Mouse (Mus musculus): ENCODE measurements around the gene Anks1b. TPM values are rescaled to one million over a fixed set of nuclear protein-coding genes. Genes with fewer than 3 reads are reported as not detected.

Anks1b gene
- polyA plus RNA-seq, 1 experiment from 2014 or later, result 1.8 TPM

DNA sequence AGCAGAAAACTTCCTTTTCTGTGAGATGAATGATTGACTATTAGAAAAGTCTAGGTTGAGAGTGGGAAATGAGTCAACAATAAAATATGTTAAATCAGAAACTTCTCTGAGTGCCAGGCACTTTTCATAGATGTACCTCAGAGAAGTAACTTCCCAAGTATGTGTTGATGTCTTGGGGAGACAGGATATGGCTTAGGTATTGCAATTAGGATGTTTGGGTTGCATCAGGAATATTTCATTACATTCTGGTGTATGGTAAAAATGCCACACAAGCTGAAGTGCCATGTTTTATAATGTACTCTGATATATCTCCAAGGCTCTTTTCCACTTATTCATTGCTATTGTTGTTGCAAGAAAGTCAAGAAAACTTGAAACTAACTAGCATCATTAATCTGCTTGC is 267.6 kb downstream of the Anks1b start:
- Histone ChIP-seq H3K9me3 (ENCODE audit: control insufficient read depth, low read length) (no peaks in the 10 kb centered on the region), H3K9ac (ENCODE audit: low read length) (no peak overlapping the region), H3K27me3 (ENCODE audit: control insufficient read depth, insufficient read depth, low read length) (no peaks in the 10 kb centered on the region), H3K4me2 (replicated peaks; ENCODE audit: low read depth) (no peak overlapping the region), H3K4me1 (replicated peaks; ENCODE audit: control insufficient read depth, insufficient read depth) (no peaks in the 10 kb centered on the region), H3K36me3 (ENCODE audit: control insufficient read depth, insufficient read depth, low read length) (no peaks in the 10 kb centered on the region), H3K4me3 (ENCODE audit: low read depth, low read length) (no peak overlapping the region), H3K27ac (replicated peaks) (no peak overlapping the region)
- TF ChIP-seq CTCF (IDR thresholded peaks at IDR 0.05; ENCODE audit: low read depth) (no peak), EP300 (optimal IDR thresholded peaks at IDR 0.05) (no peak)
- ATAC-seq (ENCODE audit: low FRiP score, low TSS enrichment) (no peak), DNase-seq (ENCODE audit: low spot score) (no peak)

DNA sequence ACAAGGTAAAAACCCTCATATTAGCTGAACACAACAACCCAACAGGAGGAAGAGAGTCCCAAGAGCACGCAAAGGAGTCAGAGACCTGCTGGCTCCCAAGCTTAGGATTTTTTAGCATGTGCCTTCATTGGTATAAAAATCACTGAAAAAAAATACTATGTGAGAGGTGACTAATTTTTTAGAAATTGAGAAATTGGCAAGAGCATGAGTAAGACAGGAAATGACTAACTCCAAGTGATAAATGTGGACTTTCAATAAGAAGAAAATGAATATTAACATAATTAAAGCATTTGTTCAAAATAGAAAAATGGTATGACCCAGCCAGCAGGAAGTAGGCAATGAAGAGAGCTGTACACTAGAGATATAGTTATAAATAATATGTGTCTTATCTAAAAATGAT is 271.1 kb downstream of the Anks1b start:
- no peak for TF ChIP-seq CTCF (IDR thresholded peaks at IDR 0.05; ENCODE audit: low read depth)
- no peak for TF ChIP-seq EP300 (optimal IDR thresholded peaks at IDR 0.05)
- H3K27me3 ChIP-seq (ENCODE audit: control insufficient read depth, insufficient read depth, low read length), result no peaks in the 10 kb centered on the region
- no peaks in the 10 kb centered on the region for H3K4me1 ChIP-seq (replicated peaks; ENCODE audit: control insufficient read depth, insufficient read depth)
- no peaks in the 10 kb centered on the region for H3K36me3 ChIP-seq (ENCODE audit: control insufficient read depth, insufficient read depth, low read length)
- DNase-seq (ENCODE audit: low spot score) (no peak), ATAC-seq (ENCODE audit: low FRiP score, low TSS enrichment) (no peak)
- H3K4me2 ChIP-seq (replicated peaks; ENCODE audit: low read depth), result no peak overlapping the region
- H3K9me3 ChIP-seq (ENCODE audit: control insufficient read depth, low read length), result no peaks in the 10 kb centered on the region
- no peak overlapping the region for H3K27ac ChIP-seq (replicated peaks)
- no peak overlapping the region for H3K9ac ChIP-seq (ENCODE audit: low read length)
- WGBS, result 90% methylated on average over 1 of the region's 1 CpGs
- no peak overlapping the region for H3K4me3 ChIP-seq (ENCODE audit: low read depth, low read length)

DNA sequence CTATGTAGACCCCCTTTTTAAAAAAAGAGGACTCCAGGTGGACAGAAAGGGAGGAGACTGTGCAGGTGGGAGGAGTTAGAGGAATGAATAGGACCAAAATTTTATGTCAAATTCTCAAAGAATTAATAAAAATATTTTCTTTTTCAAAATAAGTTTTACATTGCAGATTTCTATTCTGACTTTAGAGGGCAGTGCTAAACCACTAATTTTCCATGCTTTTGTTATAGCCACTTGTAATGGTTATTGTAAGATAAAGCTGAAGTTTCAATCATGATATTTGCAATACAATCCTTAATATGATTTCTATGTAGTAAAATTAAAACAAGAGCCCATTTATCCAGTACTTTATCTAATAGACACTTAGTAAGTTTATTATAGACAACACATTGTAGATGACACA is 278.2 kb downstream of the Anks1b start:
- Histone ChIP-seq H3K4me3 (ENCODE audit: low read depth, low read length) (no peak overlapping the region), H3K9ac (ENCODE audit: low read length) (no peak overlapping the region), H3K9me3 (ENCODE audit: control insufficient read depth, low read length) (no peaks in the 10 kb centered on the region), H3K27ac (replicated peaks) (no peak overlapping the region), H3K36me3 (ENCODE audit: control insufficient read depth, insufficient read depth, low read length) (no peaks in the 10 kb centered on the region), H3K4me2 (replicated peaks; ENCODE audit: low read depth) (no peak overlapping the region), H3K27me3 (ENCODE audit: control insufficient read depth, insufficient read depth, low read length) (no peaks in the 10 kb centered on the region), H3K4me1 (replicated peaks; ENCODE audit: control insufficient read depth, insufficient read depth) (no peaks in the 10 kb centered on the region)
- DNase-seq (ENCODE audit: low spot score) (no peak), ATAC-seq (ENCODE audit: low FRiP score, low TSS enrichment) (no peak)
- TF ChIP-seq CTCF (IDR thresholded peaks at IDR 0.05; ENCODE audit: low read depth) (peak; percentile 34; the same call in 1 of the 2 replicates), EP300 (optimal IDR thresholded peaks at IDR 0.05) (no peak)

DNA sequence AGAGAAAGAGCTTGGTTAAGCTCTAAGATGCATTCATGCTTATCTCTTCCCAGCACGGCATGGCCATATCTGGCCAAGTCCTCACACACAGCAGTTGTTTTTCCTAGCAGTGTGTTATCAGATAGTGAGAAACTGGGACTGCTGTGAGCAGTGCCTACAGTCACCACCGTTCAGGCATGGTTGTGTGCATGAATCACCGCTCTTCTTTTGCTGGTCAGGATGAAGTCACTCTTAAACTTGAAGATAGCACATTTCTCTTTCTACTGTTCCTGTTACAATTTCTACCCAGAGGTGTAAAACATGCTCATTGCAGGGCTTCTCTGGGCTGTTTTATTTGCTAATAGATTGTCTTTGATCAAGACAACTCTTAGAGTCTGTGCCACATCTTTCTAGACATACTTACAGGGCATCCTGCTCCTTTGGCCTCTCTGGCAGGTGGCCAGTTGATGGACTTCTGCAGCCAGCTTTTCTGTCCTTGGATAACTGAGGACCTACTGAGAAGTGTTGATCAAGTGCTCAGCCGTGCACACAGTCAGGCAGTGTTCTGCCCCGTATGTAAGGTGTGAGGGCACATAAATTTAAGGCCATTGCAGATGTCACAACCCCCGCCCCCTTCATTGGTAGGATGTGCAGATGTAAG is 296.8 kb downstream of the Anks1b start:
- ATAC-seq (ENCODE audit: low FRiP score, low TSS enrichment), result no peak

DNA sequence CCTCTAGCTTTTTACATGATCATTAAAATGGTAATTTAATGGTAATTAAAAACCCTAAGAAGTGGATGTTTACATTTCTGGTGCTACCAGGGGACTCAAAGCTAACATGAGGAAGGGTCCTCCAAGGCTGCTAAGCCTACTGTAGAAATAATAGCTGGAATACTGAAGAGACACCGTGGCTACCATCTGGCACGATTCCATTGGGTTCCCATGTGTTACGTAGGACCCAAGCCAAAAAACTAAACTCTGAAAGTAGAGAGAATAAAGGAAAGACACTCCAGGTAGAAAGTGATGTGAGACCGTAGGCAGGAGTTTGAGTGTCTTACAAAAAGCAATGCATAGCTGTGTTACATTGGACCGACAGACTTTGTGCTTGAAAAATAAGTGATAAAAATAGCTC is 317.1 kb downstream of the Anks1b start:
- Histone ChIP-seq H3K4me3 (ENCODE audit: low read depth, low read length) (no peak overlapping the region), H3K9me3 (ENCODE audit: control insufficient read depth, low read length) (no peaks in the 10 kb centered on the region), H3K27me3 (ENCODE audit: control insufficient read depth, insufficient read depth, low read length) (no peaks in the 10 kb centered on the region), H3K36me3 (ENCODE audit: control insufficient read depth, insufficient read depth, low read length) (no peaks in the 10 kb centered on the region), H3K4me2 (replicated peaks; ENCODE audit: low read depth) (no peak overlapping the region), H3K9ac (ENCODE audit: low read length) (no peak overlapping the region), H3K4me1 (replicated peaks; ENCODE audit: control insufficient read depth, insufficient read depth) (no peaks in the 10 kb centered on the region), H3K27ac (replicated peaks) (no peak overlapping the region)
- no peak for TF ChIP-seq CTCF (IDR thresholded peaks at IDR 0.05; ENCODE audit: low read depth)
- DNase-seq (ENCODE audit: low spot score) (no peak), ATAC-seq (ENCODE audit: low FRiP score, low TSS enrichment) (no peak)
- 59% methylated on average over 5 of the region's 5 CpGs for WGBS

More for the DNA sequence above, 296.8 kb downstream of the Anks1b start:
- no peaks in the 10 kb centered on the region for H3K9me3 ChIP-seq (ENCODE audit: control insufficient read depth, low read length)
- TF ChIP-seq CTCF (IDR thresholded peaks at IDR 0.05; ENCODE audit: low read depth) (no peak), EP300 (optimal IDR thresholded peaks at IDR 0.05) (no peak)
- no peak overlapping the region for H3K27ac ChIP-seq (replicated peaks)
- H3K36me3 ChIP-seq (ENCODE audit: control insufficient read depth, insufficient read depth, low read length), result no peaks in the 10 kb centered on the region
- no peaks in the 10 kb centered on the region for H3K27me3 ChIP-seq (ENCODE audit: control insufficient read depth, insufficient read depth, low read length)
- 67% methylated on average over 6 of the region's 6 CpGs for WGBS
- DNase-seq (ENCODE audit: low spot score), result no peak
- H3K4me2 ChIP-seq (replicated peaks; ENCODE audit: low read depth), result no peak overlapping the region
- H3K4me3 ChIP-seq (ENCODE audit: low read depth, low read length), result no peak overlapping the region
- no peak overlapping the region for H3K9ac ChIP-seq (ENCODE audit: low read length)
- H3K4me1 ChIP-seq (replicated peaks; ENCODE audit: control insufficient read depth, insufficient read depth), result no peaks in the 10 kb centered on the region

DNA sequence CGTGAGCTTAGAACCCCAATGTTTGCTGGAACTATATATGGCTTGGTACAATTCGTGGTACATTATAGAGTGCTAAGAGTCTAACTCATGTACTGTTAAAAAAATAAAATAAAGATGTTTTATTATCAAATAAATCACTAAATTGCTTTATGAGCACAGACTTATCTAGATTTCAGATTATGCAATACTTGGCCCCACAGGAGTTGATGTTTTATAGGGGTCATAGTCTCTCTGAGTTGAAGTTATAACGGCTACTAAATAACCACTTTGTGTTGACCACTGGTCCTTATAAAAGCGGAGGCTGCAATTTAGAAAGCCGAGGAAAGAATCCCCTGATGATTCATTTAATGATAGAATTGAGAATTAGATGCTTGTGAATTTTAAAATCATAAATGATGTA is 323.6 kb downstream of the Anks1b start:
- Histone ChIP-seq H3K27ac (replicated peaks) (no peak overlapping the region), H3K4me2 (replicated peaks; ENCODE audit: low read depth) (no peak overlapping the region), H3K36me3 (ENCODE audit: control insufficient read depth, insufficient read depth, low read length) (no peaks in the 10 kb centered on the region), H3K9me3 (ENCODE audit: control insufficient read depth, low read length) (no peaks in the 10 kb centered on the region), H3K4me3 (ENCODE audit: low read depth, low read length) (no peak overlapping the region), H3K27me3 (ENCODE audit: control insufficient read depth, insufficient read depth, low read length) (no peaks in the 10 kb centered on the region), H3K9ac (ENCODE audit: low read length) (no peak overlapping the region), H3K4me1 (replicated peaks; ENCODE audit: control insufficient read depth, insufficient read depth) (no peaks in the 10 kb centered on the region)
- ATAC-seq (ENCODE audit: low FRiP score, low TSS enrichment), result no peak
- 82% methylated on average over 5 of the region's 5 CpGs for WGBS
- TF ChIP-seq EP300 (optimal IDR thresholded peaks at IDR 0.05) (no peak), CTCF (IDR thresholded peaks at IDR 0.05; ENCODE audit: low read depth) (no peak)
- DNase-seq (ENCODE audit: low spot score), result no peak
